Mouse (Mus musculus) c-Kit-positive CD71-positive TER-119-negative erythroid progenitor cells, embryonic 14.5 days (primary cell): ENCODE results near the gene Acsf2.
A peak's percentile ranks its signal among the peaks of the same experiment; 100 is the strongest.

ENCODE experiments used
- DNase-seq: peaks from one replicate; pipeline ENCODE4 v3.0.0-alpha.2; 2013; ENCODE audit warnings: low read depth

Gene Acsf2

DNA sequence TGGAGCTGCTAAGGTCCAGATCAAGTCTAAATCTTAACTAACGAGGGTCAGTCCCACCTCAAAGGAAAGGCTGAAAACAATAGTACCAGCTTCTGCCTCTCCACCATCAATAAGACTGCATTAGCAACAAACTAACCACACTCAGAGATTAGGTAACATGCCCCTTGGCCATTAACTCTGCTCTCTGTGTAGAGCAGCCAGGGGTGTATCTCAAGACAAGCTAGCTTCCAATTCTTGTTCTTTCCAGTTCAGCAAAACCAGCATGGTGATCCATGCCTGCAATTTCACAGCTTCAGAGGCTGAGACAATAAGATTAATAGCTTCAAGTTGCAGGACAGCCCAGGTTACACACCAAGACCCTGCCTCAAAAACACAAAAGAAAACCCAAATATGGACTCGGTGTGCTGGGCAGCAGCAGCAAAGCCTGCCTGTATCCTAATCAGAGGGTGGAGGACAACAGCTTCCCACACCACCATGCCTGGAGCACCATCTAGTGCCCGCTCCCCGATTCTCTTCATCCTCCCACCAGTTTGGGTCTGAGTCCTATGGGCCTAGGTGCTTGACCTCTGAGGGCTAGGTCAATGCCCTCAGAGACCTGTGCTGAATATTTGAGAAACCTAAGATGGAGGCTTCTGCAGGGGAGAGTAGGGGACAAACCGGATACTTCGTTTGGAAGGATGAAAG, 3.1 kb downstream of the Acsf2 start:
- no peak for DNase-seq

DNA sequence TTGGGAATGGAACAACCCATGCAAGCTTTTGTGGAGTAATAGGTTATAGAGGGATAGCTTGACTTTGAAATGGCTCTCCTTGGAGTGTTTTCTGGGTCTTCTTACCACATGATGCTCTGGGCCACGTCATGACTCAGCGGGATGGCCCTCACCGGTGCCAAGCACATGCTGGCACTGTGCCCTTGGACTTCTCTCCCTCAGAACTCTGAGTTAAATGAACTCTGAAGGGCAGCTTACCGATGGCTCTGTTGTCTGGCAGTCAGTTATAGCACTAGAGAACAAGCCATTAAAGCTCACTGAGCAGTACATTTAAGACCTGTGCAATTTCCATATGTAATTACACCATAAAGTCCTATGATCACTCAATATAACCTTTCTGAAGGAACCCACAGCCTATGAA, 4.4 kb downstream of the Acsf2 start:
- no peak for DNase-seq

DNA sequence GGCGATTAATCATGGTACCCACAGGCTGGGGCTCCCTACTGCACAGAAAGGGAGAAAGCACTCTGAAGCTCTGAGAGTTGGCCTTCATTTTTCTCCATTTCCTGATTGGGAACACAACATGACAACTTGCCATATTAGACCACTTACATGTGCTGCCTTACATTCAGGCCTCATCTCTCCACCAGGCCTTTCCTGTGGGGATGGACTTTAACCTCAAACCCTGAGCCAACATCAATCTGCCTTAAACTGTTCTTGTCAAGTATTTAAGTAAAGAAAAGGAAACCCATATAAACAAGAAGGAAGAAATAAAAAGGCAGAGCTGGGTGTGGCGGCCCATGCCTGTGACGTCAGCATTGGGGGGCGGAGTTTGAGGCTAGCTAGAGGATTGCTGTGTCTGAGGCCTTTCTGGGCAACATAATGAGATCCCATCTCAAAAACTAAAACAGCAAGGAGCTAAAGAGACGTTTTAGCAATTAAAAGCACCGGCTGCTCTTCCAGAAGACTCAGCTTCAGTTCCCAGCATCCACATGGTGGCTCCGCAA, 5.3 kb downstream of the Acsf2 start:
- peak; percentile 51 for DNase-seq

DNA sequence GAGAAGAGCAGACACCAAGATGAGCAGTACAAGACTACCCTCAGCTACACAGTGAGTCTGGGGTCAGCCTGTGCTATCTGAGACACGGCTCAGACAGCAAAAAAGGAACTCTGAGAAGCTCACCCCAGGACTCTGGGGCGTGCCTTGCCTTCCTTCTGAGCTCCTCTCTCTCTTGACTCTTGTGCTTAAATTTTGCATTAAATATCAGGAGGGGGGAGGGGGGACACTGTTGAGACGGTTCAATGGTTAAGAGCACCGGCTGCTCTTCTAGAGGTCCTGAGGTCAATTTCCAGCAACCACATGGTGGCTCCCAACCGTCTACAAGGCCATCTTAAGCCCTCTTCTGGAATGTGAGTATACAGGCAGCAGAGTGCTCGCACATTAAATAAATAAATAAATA, 14.2 kb downstream of the Acsf2 start:
- DNase-seq, result no peak

DNA sequence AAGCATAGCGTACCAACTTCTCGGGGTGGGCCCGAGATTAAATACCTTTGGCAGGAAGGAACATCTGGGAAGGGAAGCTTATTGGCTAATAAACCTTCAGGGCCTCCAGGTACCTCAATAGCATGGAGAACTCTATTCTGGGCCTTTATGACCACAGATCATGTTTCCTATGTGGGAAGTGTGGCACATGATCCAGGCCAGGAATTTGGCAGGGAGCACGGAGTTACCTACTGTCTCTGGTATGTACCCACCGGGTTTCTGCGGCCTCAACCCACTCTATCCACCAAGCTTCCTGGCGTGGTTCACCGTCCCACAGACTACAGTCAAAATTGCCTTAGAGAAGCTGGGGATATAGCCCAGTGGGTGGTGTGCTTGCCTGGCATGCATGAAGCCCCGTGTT, 16.6 kb downstream of the Acsf2 start:
- no peak for DNase-seq

DNA sequence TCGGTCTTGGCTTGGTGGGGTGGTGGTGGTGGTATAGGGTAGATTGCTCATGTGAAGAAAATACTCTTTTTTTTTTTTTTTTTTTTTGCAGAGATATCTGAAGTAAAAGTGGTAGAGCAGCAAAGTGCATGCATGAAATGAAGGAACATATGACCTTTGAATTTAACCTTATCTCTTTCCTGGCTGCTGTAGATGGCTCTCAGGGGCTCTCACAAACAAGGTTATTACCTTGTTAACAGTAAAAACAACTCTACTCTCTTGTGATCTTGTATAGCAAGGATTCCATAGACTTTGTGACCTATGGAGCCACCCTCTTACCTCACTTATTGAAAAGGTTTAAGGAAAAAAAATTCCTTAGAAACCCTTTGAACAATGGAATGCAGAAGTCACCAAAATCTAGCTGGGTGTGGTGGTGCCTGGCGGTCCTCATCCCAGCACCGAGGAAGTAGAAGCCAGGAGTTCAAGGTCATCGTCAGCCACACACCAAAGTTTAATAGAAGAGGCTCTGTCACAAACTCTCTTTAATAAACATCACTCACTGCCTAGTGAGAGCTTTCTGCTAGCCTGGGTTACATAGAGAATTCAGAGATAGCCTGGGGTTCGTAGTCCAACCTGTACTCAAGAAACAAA, 21.4 kb downstream of the Acsf2 start:
- DNase-seq, result no peak

DNA sequence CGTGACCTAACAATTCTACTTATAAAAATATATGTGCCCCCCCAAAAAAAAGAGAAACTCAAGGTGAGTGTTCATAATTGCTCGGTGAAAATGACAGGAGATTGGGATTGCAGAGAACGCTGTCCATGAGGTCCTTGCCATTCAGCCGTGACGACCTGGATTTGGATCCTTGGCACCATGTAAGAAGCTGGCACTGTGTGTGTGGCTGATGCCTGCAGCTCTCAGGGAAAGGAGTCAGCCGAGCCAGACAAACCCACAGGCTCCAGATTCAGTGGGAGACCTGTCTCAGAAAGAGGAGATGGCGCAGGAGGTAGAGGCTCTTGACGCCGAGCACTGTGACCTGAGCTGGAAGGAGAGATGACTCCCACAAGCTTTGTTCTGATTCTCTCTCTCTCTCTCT, 25.3 kb downstream of the Acsf2 start:
- no peak for DNase-seq

DNA sequence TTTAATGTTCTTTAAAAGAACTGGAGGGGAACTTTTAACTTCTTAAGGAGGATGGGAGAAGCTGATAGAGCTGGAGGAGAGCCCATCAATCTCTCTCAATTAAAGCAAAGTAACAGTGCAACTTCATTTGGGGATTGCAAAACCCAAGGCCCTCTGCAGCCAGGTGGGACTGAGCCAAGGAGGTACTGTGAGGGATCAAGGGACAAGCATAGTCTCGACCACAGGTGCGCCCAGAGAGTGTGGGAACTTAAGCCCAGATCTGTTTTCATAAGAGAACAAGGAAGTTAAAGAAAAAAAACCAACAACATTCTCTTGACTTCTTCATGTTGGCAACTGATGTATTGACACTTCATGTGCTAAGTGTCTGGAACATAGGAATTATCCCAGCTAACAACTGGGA, 26.6 kb downstream of the Acsf2 start:
- no peak for DNase-seq

DNA sequence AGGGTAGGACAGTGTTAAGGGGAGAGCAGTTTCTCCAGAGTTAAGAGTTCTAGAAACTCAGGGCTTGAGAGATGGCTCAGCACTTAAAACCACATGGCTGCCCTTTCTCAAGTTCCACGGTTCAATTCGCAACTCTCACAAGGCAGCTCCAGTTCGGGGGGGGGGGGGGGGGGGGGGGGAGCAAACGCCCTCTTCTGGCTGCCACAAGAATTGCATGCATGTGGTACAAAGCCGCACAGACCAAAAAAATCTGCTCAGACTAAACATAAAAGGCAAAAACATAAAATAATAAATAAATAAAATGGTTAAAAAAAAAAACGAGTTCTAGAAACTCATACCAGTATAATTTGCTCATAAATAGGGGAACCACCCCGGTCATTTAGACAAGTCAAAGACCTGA, 27.1 kb downstream of the Acsf2 start:
- DNase-seq, result no peak

DNA sequence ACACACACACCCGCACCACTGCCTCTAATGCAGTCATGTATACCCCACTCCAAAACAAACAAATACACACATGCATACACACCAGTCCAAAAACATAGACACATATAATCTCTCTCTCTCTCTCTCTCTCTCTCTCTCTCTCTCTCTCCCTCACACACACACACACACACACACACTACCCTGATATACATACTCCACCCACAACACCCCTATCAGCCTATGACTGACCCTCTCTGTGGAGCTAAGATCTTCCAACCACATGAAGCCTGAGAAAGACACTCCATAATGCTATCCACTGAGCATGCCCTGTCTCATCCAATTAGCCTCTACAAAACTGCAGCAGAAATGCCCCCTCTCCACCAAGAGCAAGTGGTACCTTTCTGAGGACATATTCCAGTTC, 29.8 kb downstream of the Acsf2 start:
- no peak for DNase-seq

DNA sequence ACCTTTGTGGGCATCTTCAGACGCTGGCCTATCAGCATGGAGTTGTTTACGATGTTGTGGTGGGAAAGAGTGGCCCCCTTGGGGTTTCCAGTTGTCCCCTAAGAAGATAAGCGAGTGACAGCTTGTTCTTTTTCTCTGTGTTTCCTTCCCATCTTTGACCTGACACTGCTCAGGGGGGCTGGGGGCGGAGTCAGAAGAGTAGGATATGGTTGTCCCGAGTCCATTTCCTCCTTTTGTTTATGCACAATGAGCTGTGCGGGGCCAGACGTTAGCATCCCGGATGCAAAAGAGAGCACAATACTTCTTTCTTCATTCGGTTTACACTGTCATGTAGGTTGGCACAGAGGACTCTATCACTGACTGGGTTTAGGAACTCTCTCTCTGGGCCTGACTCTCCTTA, 31.1 kb downstream of the Acsf2 start:
- no peak for DNase-seq

DNA sequence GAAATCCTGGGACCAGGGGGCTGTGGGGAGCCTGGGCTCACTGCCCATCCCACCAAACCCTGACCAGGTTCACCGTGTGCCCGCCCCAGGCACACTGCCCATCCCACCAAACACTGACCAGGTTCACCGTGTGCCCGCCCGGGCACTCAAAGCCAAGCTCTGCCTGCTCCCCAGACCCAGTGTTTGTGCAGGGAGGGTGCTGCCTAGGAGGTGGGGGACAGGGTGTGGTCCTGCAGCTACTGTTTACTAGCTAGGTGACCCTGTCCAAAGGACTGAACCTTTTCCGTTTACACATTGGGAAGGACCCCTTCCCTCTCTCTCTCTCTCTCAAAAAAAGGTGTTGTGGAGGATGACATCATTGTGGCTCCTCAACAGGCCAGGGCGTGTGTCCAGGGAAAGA, 34.3 kb downstream of the Acsf2 start:
- DNase-seq, result no peak

DNA sequence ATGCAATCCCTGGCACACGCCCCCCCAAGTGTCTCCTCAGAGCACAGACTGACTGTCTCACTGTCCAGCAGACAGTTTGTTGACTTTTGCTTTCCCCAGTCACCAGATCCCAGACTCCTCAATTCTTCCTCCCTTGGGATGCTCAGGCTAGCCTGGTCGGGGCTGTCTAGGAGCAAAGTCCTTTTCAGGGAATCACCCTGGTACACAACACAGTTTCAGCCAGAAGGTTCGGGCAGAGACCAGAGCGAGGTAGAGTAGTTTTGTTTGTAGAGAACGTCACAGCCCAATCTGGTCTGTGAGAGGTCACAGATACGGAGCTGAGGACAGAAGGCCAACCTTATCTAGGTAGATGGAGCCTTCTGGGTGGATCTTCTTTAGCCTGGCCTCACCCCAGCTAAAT, 35.1 kb downstream of the Acsf2 start:
- no peak for DNase-seq

DNA sequence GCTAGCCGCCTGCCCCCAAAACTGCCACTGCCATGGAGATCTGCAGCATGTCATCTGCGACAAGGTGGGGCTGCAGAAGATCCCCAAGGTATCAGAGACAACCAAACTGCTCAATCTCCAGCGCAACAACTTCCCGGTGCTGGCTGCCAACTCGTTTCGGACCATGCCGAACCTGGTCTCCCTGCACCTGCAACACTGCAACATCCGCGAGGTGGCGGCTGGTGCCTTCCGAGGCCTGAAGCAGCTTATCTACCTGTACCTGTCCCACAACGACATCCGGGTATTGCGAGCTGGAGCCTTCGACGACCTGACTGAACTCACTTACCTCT, 36.6 kb downstream of the Acsf2 start:
- DNase-seq, result no peak

DNA sequence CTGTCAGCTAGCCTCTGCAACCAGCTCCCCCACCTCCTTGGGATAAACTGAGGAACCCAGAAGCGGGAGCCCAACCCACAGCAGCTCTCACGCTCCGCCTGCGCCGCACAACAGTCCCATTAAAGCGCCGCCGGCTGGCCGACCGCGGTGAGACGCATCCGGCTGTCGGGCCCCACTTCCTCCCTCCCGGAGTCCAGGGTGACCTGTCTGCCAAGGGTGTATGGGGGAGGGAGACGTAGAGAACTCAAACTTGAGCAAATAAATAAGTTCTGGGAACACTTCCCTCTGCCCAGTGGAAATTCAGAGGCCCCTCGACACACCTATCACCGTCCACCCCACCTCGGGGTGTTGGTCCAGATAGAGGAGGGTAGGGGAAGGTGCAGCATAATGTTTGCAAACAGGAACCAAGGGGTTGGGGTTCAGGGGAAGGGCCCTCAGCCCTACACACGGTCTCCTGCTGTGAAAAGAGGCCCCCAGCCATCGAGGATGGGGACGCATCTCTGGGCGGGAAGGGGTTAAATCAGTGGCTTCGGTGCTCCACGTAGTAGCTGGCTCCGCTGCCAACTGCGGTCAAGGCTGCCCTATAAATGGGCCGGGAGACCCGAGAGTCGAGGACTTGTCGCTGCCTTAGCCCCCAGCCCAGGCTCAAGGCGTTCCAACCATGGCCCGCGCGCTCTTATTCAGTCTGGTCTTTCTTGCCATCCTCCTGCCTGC, 37.1 kb downstream of the Acsf2 start, which contains the start of gene Chad:
Gene Chad, plus strand, starts transcription at position 611 of the 714 bp plus-strand sequence.
- no peak for DNase-seq

DNA sequence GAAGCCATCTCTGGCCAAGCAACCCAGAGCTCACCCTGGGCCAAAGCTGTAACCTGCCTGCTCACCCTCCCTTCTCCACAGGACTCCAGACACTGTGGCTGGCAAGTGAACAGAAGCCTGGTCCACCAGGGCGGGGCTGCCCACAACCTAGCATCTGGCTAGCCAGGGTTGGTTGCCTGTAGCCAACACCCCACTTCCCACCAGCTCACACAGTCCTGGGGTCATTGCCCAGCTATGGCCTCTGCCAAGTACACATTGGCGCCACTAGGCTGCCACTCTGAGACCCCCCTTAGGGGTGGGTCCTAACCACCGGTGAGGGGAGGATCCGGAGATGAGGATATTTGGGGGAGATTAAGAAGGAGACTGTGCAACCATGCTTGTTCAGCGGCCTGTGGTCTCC, 37.9 kb downstream of the Acsf2 start:
- DNase-seq, result no peak

DNA sequence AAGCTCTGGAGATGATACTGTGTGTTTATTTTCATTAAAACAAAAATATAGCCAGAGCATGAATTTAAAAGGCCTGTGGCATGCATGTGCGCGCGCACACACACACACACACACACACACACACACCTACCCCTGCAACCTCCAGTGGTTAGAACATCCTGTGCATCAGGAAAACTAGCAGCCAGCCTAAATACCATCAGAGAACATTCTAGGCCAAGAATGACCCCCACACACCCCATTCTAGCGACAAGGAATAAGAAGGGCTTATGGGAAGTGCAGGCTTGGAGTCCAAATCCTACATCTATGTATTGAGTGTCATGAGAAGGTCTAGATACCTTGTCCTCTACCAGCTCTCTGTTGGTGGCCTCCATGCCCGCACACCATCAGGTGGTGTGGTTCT, 38.3 kb downstream of the Acsf2 start:
- DNase-seq, result no peak

DNA sequence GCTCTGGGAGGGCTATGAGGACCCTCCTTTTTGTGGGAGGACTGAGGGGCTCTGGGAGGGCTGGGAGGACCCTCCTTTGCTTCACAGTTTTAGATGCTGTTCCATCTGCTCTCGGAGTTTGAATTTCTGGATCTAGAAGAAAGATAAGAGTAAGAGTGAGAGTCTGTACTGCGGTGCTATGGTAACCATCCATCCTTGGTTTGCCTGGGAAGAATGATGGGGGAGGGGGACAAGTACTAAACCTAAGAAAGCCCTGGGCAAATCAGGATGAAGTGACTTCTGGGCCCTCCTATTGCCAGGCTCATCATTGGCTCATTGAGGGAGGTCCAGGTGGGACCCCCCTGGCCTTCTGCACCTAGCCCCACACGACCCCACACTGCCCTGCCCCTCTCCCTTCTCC, 43.4 kb downstream of the Acsf2 start:
- DNase-seq, result no peak

DNA sequence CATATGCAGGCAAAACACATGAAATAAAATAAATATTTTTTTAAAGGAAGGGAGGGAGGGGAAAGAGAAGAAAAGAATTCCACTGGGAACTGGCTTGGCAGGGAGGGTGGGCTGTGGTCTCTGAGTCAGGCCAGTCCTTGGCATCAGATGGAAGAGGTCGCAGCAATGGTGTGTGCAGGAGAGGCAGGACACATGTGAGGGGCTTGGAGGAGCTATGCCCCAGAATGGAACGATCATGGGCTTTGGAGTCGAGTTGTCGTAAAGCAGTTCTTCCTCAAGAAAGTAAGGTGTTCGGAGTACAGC, 51.3 kb downstream of the Acsf2 start:
- DNase-seq, result no peak

DNA sequence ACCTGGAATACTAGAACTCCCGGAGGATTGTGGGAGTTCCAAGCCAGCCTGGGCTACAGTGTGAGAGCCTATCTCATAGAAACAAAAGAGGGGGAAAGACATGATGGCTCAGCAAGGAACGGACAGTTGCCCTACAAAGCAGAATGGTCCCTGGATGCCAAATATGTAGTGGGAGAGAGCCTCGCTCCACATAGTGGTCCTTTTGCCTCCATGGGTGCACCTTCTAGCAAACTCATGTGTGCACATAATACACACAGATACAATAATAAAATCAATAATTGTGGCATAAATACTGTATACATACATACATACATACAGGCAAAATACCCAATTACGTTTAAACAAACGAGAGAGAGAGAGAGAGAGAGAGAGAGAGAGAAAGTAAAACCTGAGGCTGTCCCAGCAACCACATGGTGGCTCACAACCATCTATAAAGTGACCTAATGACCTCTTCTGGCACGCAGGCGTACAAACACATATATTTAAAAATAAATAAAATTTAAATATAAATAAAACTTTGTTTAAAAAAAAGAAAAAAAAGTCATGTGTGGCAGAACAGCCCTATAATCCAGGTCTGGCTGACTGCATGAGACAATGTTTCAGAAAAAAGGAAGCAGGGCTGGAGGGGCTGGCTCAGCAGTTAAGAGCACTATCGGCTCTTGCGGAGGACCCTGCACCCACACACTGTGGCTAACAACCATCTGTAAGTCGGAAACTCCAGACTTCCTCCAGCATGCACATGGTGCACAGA, 51.8 kb downstream of the Acsf2 start:
- no peak for DNase-seq

DNA sequence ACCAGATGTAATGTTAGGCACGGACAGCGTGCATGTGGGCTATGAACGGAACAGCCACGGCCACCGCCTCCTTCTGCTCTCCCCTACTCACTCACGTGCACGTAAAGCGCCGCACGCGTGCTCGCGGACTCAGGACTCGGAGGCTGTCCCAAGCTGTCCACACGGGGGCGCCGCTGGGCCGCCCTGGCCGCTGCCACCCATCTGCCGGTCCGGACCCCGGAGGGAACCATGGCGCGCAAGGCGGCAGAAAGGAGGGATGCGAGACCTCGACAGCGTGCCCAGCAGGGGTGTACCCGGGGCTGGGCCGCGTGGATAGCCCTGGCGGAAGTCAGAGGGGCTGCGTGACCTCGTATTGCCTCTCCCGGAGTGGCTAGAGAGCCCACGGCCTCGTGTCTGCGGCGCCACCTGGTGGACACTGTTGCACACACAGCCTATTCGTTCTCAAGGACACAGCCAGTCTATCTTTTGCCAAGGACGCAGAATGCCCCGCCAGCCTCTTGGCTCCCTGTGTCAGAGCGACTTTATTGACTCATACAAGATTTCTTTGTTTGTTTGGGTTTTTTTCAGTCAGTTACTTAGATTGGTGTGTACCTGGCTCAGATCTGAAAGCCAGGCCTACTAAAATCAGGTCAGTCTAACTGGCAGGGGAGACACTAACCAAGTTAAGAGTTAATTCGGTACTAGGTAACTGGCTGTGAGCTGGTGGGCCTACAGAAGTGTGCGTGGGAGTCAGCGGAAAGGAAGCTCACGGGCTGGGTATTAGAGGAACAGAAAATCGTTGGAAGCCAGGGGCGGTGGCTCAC, 52.6 kb downstream of the Acsf2 start, which contains the start of gene Rsad1:
Gene Rsad1, minus strand, starts transcription at position 368 of the 803 bp plus-strand sequence.
- DNase-seq, result peak; percentile 77
